Mouse (Mus musculus) CH12.LX (cell line): ENCODE data around the gene Pde1b. TPM values are rescaled to one million over a fixed set of nuclear protein-coding genes. Genes with fewer than 3 reads are reported as not detected.

Experiments used
- DNase-seq: peaks from one replicate; pipeline ENCODE4 v3.0.0-alpha.2; 2013; ENCODE audit errors: extremely low read depth
- H3K27ac ChIP-seq: 2 replicates; pipeline ENCODE4 v1.5.1; 2012; ENCODE audit warnings: low read depth, mild to moderate bottlenecking, control low read depth, moderate library complexity; ENCODE audit not compliant: insufficient read depth
- H3K27me3 ChIP-seq: replicated peaks from 2 replicates; pipeline ENCODE3; 2012; ENCODE audit warnings: inconsistent platforms
- H3K36me3 ChIP-seq, 2 experiments: replicated peaks in 1 of 2; 2 replicates each; pipeline versions ENCODE3 to v1.6.1; 2012; ENCODE audit warnings: inconsistent platforms in 1 of 2, low read length in 1 of 2, mild to moderate bottlenecking in 1 of 2, mixed read lengths in 1 of 2, moderate library complexity in 1 of 2; ENCODE audit not compliant: control insufficient read depth in 1 of 2, insufficient read depth in 1 of 2
- H3K4me1 ChIP-seq, 2 experiments: 2 replicates each; pipeline ENCODE4 v1.6.1; 2012; ENCODE audit warnings: inconsistent platforms in 1 of 2, moderate library complexity in 1 of 2; ENCODE audit not compliant: insufficient read depth in 2 of 2, control insufficient read depth in 1 of 2
- H3K4me2 ChIP-seq: 2 replicates; pipeline ENCODE4 v1.6.1; 2012; ENCODE audit warnings: low read depth, mild to moderate bottlenecking, control low read depth; ENCODE audit not compliant: poor library complexity, insufficient read depth, severe bottlenecking
- H3K4me3 ChIP-seq, 3 experiments: fragments of 150-350 bp in 1 of 3; sonication (generic) in 1 of 3; replicated peaks in 1 of 3; 2 replicates each; pipeline versions ENCODE3 to v1.5.1; 2011 to 2012; ENCODE audit warnings: low read depth in 2 of 3, low read length in 2 of 3, mild to moderate bottlenecking in 2 of 3, moderate library complexity in 2 of 3, control low read depth in 1 of 3, improper control_type of control experiment in 1 of 3, inconsistent platforms in 1 of 3, mixed read lengths in 1 of 3; ENCODE audit not compliant: poor library complexity in 1 of 3
- H3K79me2 ChIP-seq: replicated peaks from 2 replicates; pipeline ENCODE4 v1.6.1; 2012; ENCODE audit warnings: mild to moderate bottlenecking, moderate library complexity; ENCODE audit not compliant: control insufficient read depth, poor library complexity, insufficient read depth, severe bottlenecking; ENCODE audit errors: extremely low read depth
- H3K9ac ChIP-seq: 2 replicates; pipeline ENCODE4 v1.6.1; 2012; ENCODE audit warnings: low read depth, mild to moderate bottlenecking, control low read depth, moderate library complexity; ENCODE audit not compliant: insufficient read depth
- H3K9me3 ChIP-seq: replicated peaks from 2 replicates; pipeline ENCODE3; 2012; ENCODE audit warnings: low read length, inconsistent platforms, mixed read lengths
- BHLHE40 ChIP-seq: IDR thresholded peaks from 2 replicates; pipeline ENCODE4 v1.6.1; 2011; ENCODE audit warnings: mild to moderate bottlenecking, low read depth, low read length, improper control_type of control experiment
- CHD1 ChIP-seq: IDR thresholded peaks from 2 replicates; pipeline ENCODE4 v1.6.1; 2012; ENCODE audit warnings: low read depth, low read length, improper control_type of control experiment, inconsistent platforms
- CHD2 ChIP-seq: IDR thresholded peaks from 2 replicates; pipeline ENCODE4 v1.6.1; 2011; ENCODE audit warnings: low read length, improper control_type of control experiment
- ELF1 ChIP-seq: IDR thresholded peaks from 2 replicates; pipeline ENCODE4 v1.6.1; 2014; ENCODE audit warnings: low read depth, mild to moderate bottlenecking, inconsistent platforms, low read length, improper control_type of control experiment
- ETS1 ChIP-seq: conservative IDR thresholded peaks from 2 replicates; pipeline ENCODE4 v1.6.1; 2012; ENCODE audit warnings: low read depth, mild to moderate bottlenecking, inconsistent platforms, low read length, improper control_type of control experiment, moderate library complexity
- HCFC1 ChIP-seq: IDR thresholded peaks from 2 replicates; pipeline ENCODE4 v1.6.1; 2012; ENCODE audit warnings: low read depth, mild to moderate bottlenecking, inconsistent platforms, low read length, improper control_type of control experiment
- IRF4 ChIP-seq: IDR thresholded peaks from 2 replicates; pipeline ENCODE4 v1.6.1; 2014; ENCODE audit warnings: low read depth, mild to moderate bottlenecking, inconsistent platforms, low read length, improper control_type of control experiment
- JUN ChIP-seq: IDR thresholded peaks from 2 replicates; pipeline ENCODE4 v1.6.1; 2011; ENCODE audit warnings: low read depth, mild to moderate bottlenecking, low read length, improper control_type of control experiment, moderate library complexity; ENCODE audit not compliant: insufficient read depth
- MEF2A ChIP-seq: IDR thresholded peaks from 2 replicates; pipeline ENCODE4 v1.6.1; 2014; ENCODE audit warnings: low read depth, mild to moderate bottlenecking, inconsistent platforms, low read length, improper control_type of control experiment, borderline replicate concordance
- MYC ChIP-seq: IDR thresholded peaks from 2 replicates; pipeline ENCODE4 v1.6.1; 2011; ENCODE audit warnings: low read depth, mild to moderate bottlenecking, improper control_type of control experiment, low read length
- NRF1 ChIP-seq: IDR thresholded peaks from 2 replicates; pipeline ENCODE4 v1.6.1; 2014; ENCODE audit warnings: low read depth, mild to moderate bottlenecking, inconsistent platforms, low read length, improper control_type of control experiment, moderate library complexity
- PAX5 ChIP-seq: IDR thresholded peaks from 2 replicates; pipeline ENCODE4 v1.6.1; 2012; ENCODE audit warnings: low read length, inconsistent platforms, mixed read lengths
- POLR2A ChIP-seq: IDR thresholded peaks from 2 replicates; pipeline ENCODE4 v1.6.1; 2011; ENCODE audit warnings: low read depth, mild to moderate bottlenecking, improper control_type of control experiment, low read length
- POLR2AphosphoS2 ChIP-seq: IDR thresholded peaks from 2 replicates; pipeline ENCODE4 v1.6.1; 2011; ENCODE audit warnings: low read depth, low read length, improper control_type of control experiment
- RAD21 ChIP-seq: IDR thresholded peaks from 2 replicates; pipeline ENCODE4 v1.6.1; 2011; ENCODE audit warnings: low read depth, mild to moderate bottlenecking, low read length, improper control_type of control experiment, moderate library complexity
- SIN3A ChIP-seq: IDR thresholded peaks from 2 replicates; pipeline ENCODE4 v1.6.1; 2012; ENCODE audit warnings: low read length, improper control_type of control experiment, inconsistent platforms
- SMC3 ChIP-seq: IDR thresholded peaks from 2 replicates; pipeline ENCODE4 v1.6.1; 2011; ENCODE audit warnings: low read depth, low read length, improper control_type of control experiment
- TBP ChIP-seq: conservative IDR thresholded peaks from 2 replicates; pipeline ENCODE4 v1.6.1; 2011; ENCODE audit warnings: low read depth, low read length, improper control_type of control experiment
- TCF12 ChIP-seq: IDR thresholded peaks from 2 replicates; pipeline ENCODE4 v1.6.1; 2014; ENCODE audit warnings: low read depth, mild to moderate bottlenecking, inconsistent platforms, low read length, improper control_type of control experiment
- USF1 ChIP-seq: IDR thresholded peaks from 2 replicates; pipeline ENCODE4 v1.6.1; 2014; ENCODE audit warnings: low read depth, mild to moderate bottlenecking, inconsistent platforms, low read length, improper control_type of control experiment
- USF2 ChIP-seq: conservative IDR thresholded peaks from 2 replicates; pipeline ENCODE4 v1.6.1; 2011; ENCODE audit warnings: low read depth, low read length, improper control_type of control experiment
- ZKSCAN1 ChIP-seq: IDR thresholded peaks from 2 replicates; pipeline ENCODE4 v1.6.1; 2012; ENCODE audit warnings: low read depth, inconsistent platforms, low read length, improper control_type of control experiment, borderline replicate concordance
- ZMIZ1 ChIP-seq: IDR thresholded peaks from 2 replicates; pipeline ENCODE4 v1.6.1; 2012; ENCODE audit warnings: low read depth, mild to moderate bottlenecking, inconsistent platforms, low read length, improper control_type of control experiment
- ZNF384 ChIP-seq: IDR thresholded peaks from 2 replicates; pipeline ENCODE4 v1.6.1; 2012; ENCODE audit warnings: low read depth, low read length, improper control_type of control experiment, inconsistent platforms
- dilution Hi-C: fragments of 300-500 bp; cut with MboI; formaldehyde crosslinking; loops from 2 replicates; pipeline ENCODE4 v1.14.3; 2020; ENCODE audit warnings: low sequenced_read_pairs; ENCODE audit not compliant: extremely low pct_unique_long_range_greater_than_20kb, extremely low pct_ligation_motif_present
- in situ Hi-C: fragments of 300-500 bp; cut with MboI; formaldehyde crosslinking; loops from 3 replicates; pipeline ENCODE4 v1.14.3; 2019; ENCODE audit warnings: low sequenced_read_pairs, low pct_ligation_motif_present, low pct_unique_long_range_greater_than_20kb, mixed read lengths
- polyA plus RNA-seq: library from polyadenylated mRNA; unstranded; fragments of >175 nt; gene quantifications from 2 replicates; pipeline ENCODE4 v1.2.1, GENCODE M21; 2012; ENCODE audit warnings: low read depth; ENCODE audit not compliant: insufficient read length
- total RNA-seq, 2 experiments: library from RNA; depleted of rRNA; stranded (reverse); fragments of 300-350 nt in 1 of 2; fragments of >200 nt in 1 of 2; gene quantifications; 2 replicates each; pipeline ENCODE4 v1.2.3; 2012 to 2014

The Pde1b gene
- total and polyA plus RNA-seq, 3 experiments = 14.2 to 36.7 (median 15.0) TPM

- peaks cover 0 to 36% of the 10 kb centered on the region in 2 experiments; a peak in 2 of 4 replicates for H3K4me1 ChIP-seq
- H3K79me2 ChIP-seq = no peaks in the 10 kb centered on the region; the same call in 1 of the 2 replicates
- dilution Hi-C loops = no loop called here
- peaks cover 71 to 94% of the 10 kb centered on the region in 2 experiments for H3K36me3 ChIP-seq
- no peaks in the 10 kb centered on the region for H3K27me3 ChIP-seq
- no peak overlapping the region for H3K4me3 ChIP-seq
- H3K9ac ChIP-seq = no peak overlapping the region
- H3K9me3 ChIP-seq = no peaks in the 10 kb centered on the region
- in situ Hi-C loops = no loop called here
- no peak overlapping the region for H3K27ac ChIP-seq
- DNase-seq = no peak
- TF ChIP-seq USF2 (no peak), SMC3 (no peak), RAD21 (no peak), NRF1 (no peak), ZMIZ1 (no peak), JUN (no peak), ZNF384 (no peak), BHLHE40 (no peak), ETS1 (no peak), CHD1 (no peak), MYC (no peak), PAX5 (no peak), ZKSCAN1 (no peak), MEF2A (no peak), TCF12 (no peak), POLR2A (no peak), ELF1 (no peak), USF1 (no peak), SIN3A (no peak)
- H3K4me2 ChIP-seq = no peak overlapping the region
Observed at GRCm38 (mm10) chr15:103522458-103523099, 19.7 kb downstream of the Pde1b start.

- Histone ChIP-seq H3K27me3 (no peaks in the 10 kb centered on the region), H3K4me2 (no peak overlapping the region), H3K9ac (no peak overlapping the region), H3K27ac (no peak overlapping the region), H3K79me2 (no peaks in the 10 kb centered on the region; the same call in 1 of the 2 replicates), H3K9me3 (no peaks in the 10 kb centered on the region), H3K4me1 (peaks cover 0 to 30% of the 10 kb centered on the region in 2 experiments; a peak in 2 of 4 replicates), H3K36me3 (peaks cover 77 to 96% of the 10 kb centered on the region in 2 experiments), H3K4me3 (no peak overlapping the region)
- in situ Hi-C loops = no loop called here
- TF ChIP-seq POLR2AphosphoS2 (no peak), HCFC1 (no peak), RAD21 (no peak), PAX5 (no peak), IRF4 (no peak), TBP (no peak), MEF2A (no peak), CHD2 (no peak), ZNF384 (no peak)
- dilution Hi-C loops = no loop called here
- DNase-seq = no peak
Observed at GRCm38 (mm10) chr15:103523156-103523555, 20.3 kb downstream of the Pde1b start.
